Mouse (Mus musculus): ENCODE measurements at regions not wholly inside any gene's neighbourhood (a gene's known extent, or its start where the extent isn't known, plus 50 kb on each side); places are given as distances from the start of the nearest gene placed in this dataset.

DNA sequence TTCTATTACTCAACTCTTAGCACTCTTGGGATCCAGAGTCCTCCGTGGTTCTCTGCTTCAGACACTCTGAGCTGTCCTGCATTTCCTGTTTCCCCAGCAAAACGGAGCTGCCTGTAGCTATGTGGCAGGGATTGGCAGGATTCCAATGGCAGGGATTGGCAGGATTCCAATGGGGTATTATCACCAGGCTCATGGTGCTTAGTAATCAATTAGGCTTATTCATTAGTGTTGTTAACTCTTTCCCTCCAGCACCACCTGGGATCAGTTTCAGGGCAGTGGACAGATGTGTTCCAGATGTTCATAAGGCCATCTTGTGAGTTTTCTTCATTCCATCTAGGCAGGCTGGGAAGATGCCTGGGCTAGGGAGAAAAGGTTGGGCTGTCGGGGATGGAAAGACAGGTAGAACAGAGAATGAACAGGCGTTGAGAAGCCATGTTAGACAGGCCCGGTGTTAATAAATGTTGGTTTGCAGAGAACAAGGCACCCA, 163.5 kb downstream of the Emp1 start:
- Histone ChIP-seq H3K27me3 (ENCODE audit: control insufficient read depth, insufficient read depth, low read length) (no peaks in the 10 kb centered on the region), H3K9me3 (ENCODE audit: control insufficient read depth, low read length) (no peaks in the 10 kb centered on the region), H3K4me1 (replicated peaks; ENCODE audit: control insufficient read depth, insufficient read depth) (no peaks in the 10 kb centered on the region), H3K4me3 (ENCODE audit: low read depth, low read length) (no peak overlapping the region), H3K4me2 (replicated peaks; ENCODE audit: low read depth) (no peak overlapping the region), H3K27ac (replicated peaks) (no peak overlapping the region), H3K9ac (ENCODE audit: low read length) (no peak overlapping the region), H3K36me3 (ENCODE audit: control insufficient read depth, insufficient read depth, low read length) (no peaks in the 10 kb centered on the region)
- no peak for TF ChIP-seq CTCF (IDR thresholded peaks at IDR 0.05; ENCODE audit: low read depth)
- no peak for TF ChIP-seq EP300 (optimal IDR thresholded peaks at IDR 0.05)
- ATAC-seq (ENCODE audit: low FRiP score, low TSS enrichment), result peak; percentile 84
- peak; percentile 71 for DNase-seq (ENCODE audit: low spot score)
- WGBS, result 34% methylated on average over 5 of the region's 5 CpGs

DNA sequence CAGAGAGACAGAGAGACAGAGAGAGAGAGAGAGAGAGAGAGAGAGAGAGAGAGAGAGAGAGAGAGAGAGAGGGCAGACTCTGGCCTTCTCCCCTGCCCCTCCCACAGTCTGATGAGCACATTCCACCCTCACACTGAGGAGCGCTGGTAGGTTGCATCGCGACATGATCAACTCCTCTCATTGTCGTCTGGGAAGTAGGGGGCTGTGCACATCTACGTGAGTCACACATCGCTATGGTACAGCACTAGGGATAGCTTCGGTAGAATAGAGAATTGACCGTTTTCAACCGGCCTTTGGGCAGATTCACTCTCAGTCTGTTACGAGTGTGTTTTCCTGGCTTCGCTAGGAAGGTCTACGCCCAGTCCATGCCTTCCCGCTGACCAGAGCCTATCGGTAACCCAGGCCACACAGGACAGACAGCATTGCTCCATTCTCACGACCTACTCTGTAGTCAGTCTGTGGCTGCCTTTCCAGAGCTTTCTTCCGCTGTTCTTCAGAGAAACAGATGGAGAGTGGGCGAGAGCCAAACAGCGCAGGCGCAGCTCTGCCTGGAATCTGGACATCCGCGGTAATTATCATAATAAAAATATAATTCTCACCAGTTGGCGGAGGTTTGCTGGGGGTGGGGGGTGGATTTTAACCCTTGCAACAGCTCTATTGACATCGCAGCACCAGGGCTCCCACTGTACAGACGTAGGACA, 164.3 kb downstream of the Emp1 start:
- Histone ChIP-seq H3K4me3 (ENCODE audit: low read depth, low read length) (no peak overlapping the region), H3K9ac (ENCODE audit: low read length) (no peak overlapping the region), H3K9me3 (ENCODE audit: control insufficient read depth, low read length) (no peaks in the 10 kb centered on the region), H3K27me3 (ENCODE audit: control insufficient read depth, insufficient read depth, low read length) (no peaks in the 10 kb centered on the region), H3K27ac (replicated peaks) (no peak overlapping the region), H3K4me2 (replicated peaks; ENCODE audit: low read depth) (no peak overlapping the region), H3K36me3 (ENCODE audit: control insufficient read depth, insufficient read depth, low read length) (no peaks in the 10 kb centered on the region), H3K4me1 (replicated peaks; ENCODE audit: control insufficient read depth, insufficient read depth) (no peaks in the 10 kb centered on the region)
- ATAC-seq (ENCODE audit: low FRiP score, low TSS enrichment) (no peak), DNase-seq (ENCODE audit: low spot score) (no peak)
- WGBS, result 80% methylated on average over 24 of the region's 24 CpGs
- TF ChIP-seq CTCF (IDR thresholded peaks at IDR 0.05; ENCODE audit: low read depth) (no peak), EP300 (optimal IDR thresholded peaks at IDR 0.05) (no peak)

DNA sequence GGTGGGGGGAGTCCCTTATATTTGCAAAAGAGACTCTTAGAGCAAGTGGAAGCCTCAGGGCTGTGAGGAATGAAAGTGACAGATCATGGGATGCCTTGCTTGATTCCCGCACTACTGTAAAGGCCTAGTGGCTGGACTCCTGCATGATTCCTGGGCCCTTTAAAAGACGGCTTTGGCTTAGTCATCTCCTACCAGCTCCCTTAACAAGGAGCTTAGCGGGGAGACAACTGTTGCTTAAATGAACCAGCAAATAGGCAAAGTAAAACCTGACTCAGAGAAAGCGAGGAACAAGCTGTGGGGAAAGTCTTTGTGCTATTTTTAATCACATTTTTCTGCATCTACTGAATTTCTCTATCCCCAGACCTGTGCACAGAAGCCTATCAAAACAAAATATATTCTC, 165.5 kb downstream of the Emp1 start:
- Histone ChIP-seq H3K36me3 (ENCODE audit: control insufficient read depth, insufficient read depth, low read length) (no peaks in the 10 kb centered on the region), H3K27ac (replicated peaks) (no peak overlapping the region), H3K27me3 (ENCODE audit: control insufficient read depth, insufficient read depth, low read length) (no peaks in the 10 kb centered on the region), H3K4me2 (replicated peaks; ENCODE audit: low read depth) (no peak overlapping the region), H3K9ac (ENCODE audit: low read length) (no peak overlapping the region), H3K4me1 (replicated peaks; ENCODE audit: control insufficient read depth, insufficient read depth) (no peaks in the 10 kb centered on the region), H3K4me3 (ENCODE audit: low read depth, low read length) (no peak overlapping the region), H3K9me3 (ENCODE audit: control insufficient read depth, low read length) (no peaks in the 10 kb centered on the region)
- no peak for TF ChIP-seq CTCF (IDR thresholded peaks at IDR 0.05; ENCODE audit: low read depth)
- TF ChIP-seq EP300 (optimal IDR thresholded peaks at IDR 0.05), result no peak
- DNase-seq (ENCODE audit: low spot score), result no peak
- no peak for ATAC-seq (ENCODE audit: low FRiP score, low TSS enrichment)
- 71% methylated on average over 4 of the region's 4 CpGs for WGBS

DNA sequence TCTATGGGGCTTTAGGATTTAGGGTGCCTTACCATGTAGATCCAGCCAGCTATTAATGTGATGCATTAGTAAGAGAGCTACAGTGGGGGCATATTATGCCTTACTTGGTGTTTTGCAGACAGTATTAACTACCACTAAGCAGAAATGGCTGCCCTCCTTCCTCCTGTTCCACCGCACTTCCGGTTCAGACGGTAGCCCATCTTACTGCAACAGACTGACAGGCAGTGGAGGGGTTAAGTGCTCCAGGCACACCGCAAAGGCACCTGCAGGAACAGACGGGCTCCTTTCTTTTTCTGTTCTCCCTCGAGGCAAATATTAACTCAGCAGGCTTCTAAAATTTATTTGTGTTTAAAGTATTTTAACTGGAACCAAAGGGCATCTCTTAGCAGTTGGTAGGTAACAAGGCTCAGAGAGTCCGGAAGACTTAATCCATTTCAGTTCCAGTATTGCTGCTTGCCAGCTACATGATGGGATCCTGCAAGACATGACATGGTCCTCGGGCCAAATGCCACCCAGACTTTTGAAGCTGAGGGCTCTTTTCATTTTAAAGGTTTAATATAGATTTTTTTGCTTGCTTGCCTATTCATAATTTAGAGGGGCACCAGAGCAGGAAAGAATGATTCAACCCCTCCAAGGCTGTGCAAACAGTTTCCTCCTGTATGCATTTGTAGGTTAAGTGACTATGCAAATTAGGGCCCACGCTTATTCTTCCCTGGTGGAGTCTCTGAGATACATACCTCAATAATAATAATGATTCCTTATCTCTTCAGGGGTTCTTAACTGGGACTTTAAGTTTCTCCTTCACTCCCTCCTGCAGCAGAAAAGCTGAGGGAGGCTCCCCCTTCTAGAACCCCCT, 177.7 kb downstream of the Emp1 start:
- DNase-seq (ENCODE audit: low spot score) (peak; percentile 54), ATAC-seq (ENCODE audit: low FRiP score, low TSS enrichment) (peak; percentile 69; the same call in 1 of the 2 replicates)
- Histone ChIP-seq H3K4me1 (replicated peaks; ENCODE audit: control insufficient read depth, insufficient read depth) (no peaks in the 10 kb centered on the region), H3K9ac (ENCODE audit: low read length) (no peak overlapping the region), H3K4me3 (ENCODE audit: low read depth, low read length) (no peak overlapping the region), H3K27me3 (ENCODE audit: control insufficient read depth, insufficient read depth, low read length) (no peaks in the 10 kb centered on the region), H3K4me2 (replicated peaks; ENCODE audit: low read depth) (no peak overlapping the region), H3K36me3 (ENCODE audit: control insufficient read depth, insufficient read depth, low read length) (no peaks in the 10 kb centered on the region), H3K9me3 (ENCODE audit: control insufficient read depth, low read length) (no peaks in the 10 kb centered on the region), H3K27ac (replicated peaks) (no peak overlapping the region)
- TF ChIP-seq CTCF (IDR thresholded peaks at IDR 0.05; ENCODE audit: low read depth) (no peak), EP300 (optimal IDR thresholded peaks at IDR 0.05) (no peak)
- WGBS, result 25% methylated on average over 9 of the region's 9 CpGs

DNA sequence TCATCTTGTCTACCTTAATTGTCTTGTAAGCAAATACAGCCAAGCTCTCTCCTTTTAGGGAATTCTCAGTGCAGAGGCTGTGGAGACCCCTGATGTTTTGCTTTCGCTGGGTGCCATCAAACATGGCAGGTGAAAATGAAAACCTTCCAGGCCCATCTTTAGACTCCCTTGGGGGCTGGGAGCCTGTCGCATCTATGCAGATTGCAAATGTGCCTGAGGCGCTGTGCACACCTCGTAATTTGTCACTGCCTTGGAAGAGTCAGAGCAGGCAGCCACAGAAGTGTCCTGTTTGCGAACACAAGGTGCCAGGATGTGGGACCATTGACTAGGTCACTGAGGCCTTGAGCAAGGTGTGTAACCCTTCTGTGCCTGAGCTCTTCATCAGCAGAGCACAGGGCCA, 179.2 kb downstream of the Emp1 start:
- WGBS, result 77% methylated on average over 5 of the region's 5 CpGs
- DNase-seq (ENCODE audit: low spot score), result no peak
- TF ChIP-seq CTCF (IDR thresholded peaks at IDR 0.05; ENCODE audit: low read depth) (no peak), EP300 (optimal IDR thresholded peaks at IDR 0.05) (no peak)
- no peak for ATAC-seq (ENCODE audit: low FRiP score, low TSS enrichment)
- H3K27ac ChIP-seq (replicated peaks), result no peak overlapping the region
- no peaks in the 10 kb centered on the region for H3K36me3 ChIP-seq (ENCODE audit: control insufficient read depth, insufficient read depth, low read length)
- no peak overlapping the region for H3K4me3 ChIP-seq (ENCODE audit: low read depth, low read length)
- no peaks in the 10 kb centered on the region for H3K9me3 ChIP-seq (ENCODE audit: control insufficient read depth, low read length)
- no peaks in the 10 kb centered on the region for H3K4me1 ChIP-seq (replicated peaks; ENCODE audit: control insufficient read depth, insufficient read depth)
- H3K9ac ChIP-seq (ENCODE audit: low read length), result no peak overlapping the region
- no peak overlapping the region for H3K4me2 ChIP-seq (replicated peaks; ENCODE audit: low read depth)
- no peaks in the 10 kb centered on the region for H3K27me3 ChIP-seq (ENCODE audit: control insufficient read depth, insufficient read depth, low read length)

DNA sequence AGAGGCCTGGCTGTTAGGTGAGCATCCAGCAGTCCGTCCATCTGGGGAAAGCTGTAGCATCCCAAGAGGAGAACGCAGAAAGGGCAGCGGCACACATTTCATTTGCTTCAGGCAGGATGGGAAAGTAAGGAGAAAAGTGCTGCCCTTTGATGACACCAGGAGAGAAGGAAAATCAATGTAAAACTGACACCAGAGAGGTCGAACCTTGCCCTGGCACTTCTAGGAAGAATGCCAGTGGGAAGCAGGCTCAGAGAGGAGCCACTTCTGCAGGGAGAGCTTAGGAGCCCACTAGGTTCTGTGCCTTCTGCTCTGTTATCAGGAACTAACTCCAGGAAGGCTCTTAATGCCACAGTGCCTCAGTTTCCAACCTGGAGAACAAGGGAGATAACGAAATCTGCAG, 180.0 kb downstream of the Emp1 start:
- WGBS, result 66% methylated on average over 5 of the region's 5 CpGs
- Histone ChIP-seq H3K4me3 (ENCODE audit: low read depth, low read length) (no peak overlapping the region), H3K9ac (ENCODE audit: low read length) (no peak overlapping the region), H3K4me2 (replicated peaks; ENCODE audit: low read depth) (no peak overlapping the region), H3K27me3 (ENCODE audit: control insufficient read depth, insufficient read depth, low read length) (no peaks in the 10 kb centered on the region), H3K9me3 (ENCODE audit: control insufficient read depth, low read length) (no peaks in the 10 kb centered on the region), H3K27ac (replicated peaks) (no peak overlapping the region), H3K36me3 (ENCODE audit: control insufficient read depth, insufficient read depth, low read length) (no peaks in the 10 kb centered on the region), H3K4me1 (replicated peaks; ENCODE audit: control insufficient read depth, insufficient read depth) (no peaks in the 10 kb centered on the region)
- no peak for TF ChIP-seq EP300 (optimal IDR thresholded peaks at IDR 0.05)
- no peak for TF ChIP-seq CTCF (IDR thresholded peaks at IDR 0.05; ENCODE audit: low read depth)
- no peak for ATAC-seq (ENCODE audit: low FRiP score, low TSS enrichment)
- DNase-seq (ENCODE audit: low spot score), result no peak

Measured in stomach, postnatal 0 days (tissue).